In genomic region chr5:96718601-96719000, GRCm38 (mm10) we compare ENCODE assay signal across 16 mouse cellular contexts.
"Had no signal": no experiment of that assay in that cellular context is flagged by ENCODE, and none has a peak within 500 bp of the region (broad histone marks: within the 10 kb centered on the region; RNA-seq: fewer than 3 reads in every experiment).

No protein-coding gene starts in this region.

- DNase-seq: retina, postnatal 1 day; right cerebral cortex, adult 18-20 months; right cerebral cortex, postnatal 14 days; right cerebral cortex, postnatal 25 days; right cerebral cortex, postnatal 4 days; spleen, adult 18-20 months; thymus, adult 18-20 months; thymus, adult 2 months; thymus, postnatal 14 days; thymus, postnatal 25 days; thymus, postnatal 36 days; thymus, postnatal 4 days had no signal

- H3K4me1 ChIP-seq: neural tube, embryonic 13.5 days; stomach, embryonic 15.5 days had no signal

- H3K9me3 ChIP-seq: neural tube, embryonic 13.5 days; neural tube, embryonic 15.5 days; stomach, embryonic 15.5 days had no signal

- H3K9ac ChIP-seq: neural tube, embryonic 13.5 days; neural tube, embryonic 15.5 days; stomach, embryonic 15.5 days had no signal

- H3K27ac ChIP-seq: neural tube, embryonic 13.5 days; neural tube, embryonic 15.5 days; stomach, embryonic 15.5 days; stomach, postnatal 0 days had no signal

- H3K4me2 ChIP-seq: neural tube, embryonic 13.5 days; neural tube, embryonic 15.5 days; stomach, embryonic 15.5 days had no signal

- H3K36me3 ChIP-seq: neural tube, embryonic 13.5 days; neural tube, embryonic 15.5 days; stomach, embryonic 15.5 days had no signal

- H3K27me3 ChIP-seq: neural tube, embryonic 13.5 days; neural tube, embryonic 15.5 days; stomach, embryonic 15.5 days had no signal

- H3K4me3 ChIP-seq: neural tube, embryonic 13.5 days; neural tube, embryonic 15.5 days; stomach, embryonic 15.5 days had no signal
